Mouse (Mus musculus) regulatory T cell (primary cell): ENCODE results near the gene Vcam1.

Experiments used
- in situ Hi-C: fragments of 300-600 bp; cut with MboI, MseI; formaldehyde crosslinking; loops from one replicate; pipeline ENCODE4 v1.15.1; 2025; ENCODE audit warnings: high pct_unique_total_duplicates

Gene Vcam1

DNA sequence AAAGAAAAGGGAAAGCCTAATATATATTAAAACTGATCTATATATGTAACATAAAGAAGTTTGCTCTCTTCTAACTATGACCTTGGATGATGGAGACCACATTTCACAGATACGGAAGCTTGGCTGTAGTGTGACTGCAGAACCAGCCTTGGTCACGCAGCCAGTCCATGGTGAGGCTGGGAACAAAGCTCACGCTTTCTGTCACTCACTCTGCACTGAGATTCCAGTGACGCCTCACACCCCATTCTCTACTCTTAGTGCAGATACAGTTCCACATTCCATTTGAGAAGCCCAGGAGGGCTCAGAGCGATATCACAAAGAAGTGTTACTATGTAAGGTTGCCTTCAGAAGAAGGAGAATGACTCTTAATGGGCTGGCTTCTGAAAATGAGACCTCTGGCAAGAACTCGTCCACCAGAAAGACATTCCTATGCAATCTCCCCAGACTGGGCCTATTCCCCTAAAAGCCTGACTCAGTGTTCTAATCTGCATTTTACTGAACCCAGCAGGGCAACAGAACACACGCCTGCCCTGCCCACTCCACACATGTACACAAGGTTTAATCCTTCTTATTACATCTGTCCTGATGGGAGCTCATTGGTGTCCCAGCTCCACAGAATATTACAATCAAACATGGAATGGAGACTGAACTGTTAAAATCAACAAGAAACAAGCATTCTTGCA lies 2.8 kb downstream of the Vcam1 start:
- in situ Hi-C loops, result no loop called here

DNA sequence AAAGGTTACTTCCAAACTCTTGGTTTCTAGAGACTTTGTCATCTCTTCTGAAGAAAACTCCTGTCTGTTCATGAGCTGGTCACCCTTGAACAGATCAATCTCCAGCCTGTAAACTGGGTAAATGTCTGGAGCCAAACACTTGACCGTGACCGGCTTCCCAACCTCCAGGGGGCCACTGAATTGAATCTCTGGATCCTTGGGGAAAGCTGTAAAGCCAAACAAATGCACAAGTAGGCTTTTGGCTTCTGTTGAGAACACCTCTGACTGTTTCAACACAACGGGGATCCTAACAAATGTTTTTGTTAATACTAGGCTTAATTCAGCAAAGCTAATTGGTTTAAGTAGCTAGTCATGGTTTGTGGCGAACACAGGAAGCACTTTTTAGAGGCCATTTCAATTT lies 3.4 kb downstream of the Vcam1 start:
- in situ Hi-C loops, result no loop called here

DNA sequence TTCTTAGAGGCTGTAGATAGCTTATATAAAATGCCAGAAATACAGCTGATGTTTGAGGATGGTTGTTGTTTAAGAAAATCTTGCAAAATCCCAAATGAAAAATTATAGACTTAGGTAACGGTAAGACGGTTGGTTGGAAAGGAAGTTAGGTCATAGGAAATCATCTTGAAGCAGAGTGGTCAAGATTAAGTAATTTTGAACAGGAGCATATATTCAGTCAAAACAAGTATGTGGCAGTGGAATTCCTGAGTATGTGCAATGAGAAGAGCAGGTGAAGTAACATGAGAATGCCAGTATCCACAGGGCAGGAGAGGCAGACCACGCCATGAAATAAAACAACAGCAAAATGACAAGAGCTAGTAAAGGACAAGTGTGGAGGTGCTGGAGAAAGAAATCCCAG lies 5.7 kb downstream of the Vcam1 start:
- in situ Hi-C loops, result no loop called here

DNA sequence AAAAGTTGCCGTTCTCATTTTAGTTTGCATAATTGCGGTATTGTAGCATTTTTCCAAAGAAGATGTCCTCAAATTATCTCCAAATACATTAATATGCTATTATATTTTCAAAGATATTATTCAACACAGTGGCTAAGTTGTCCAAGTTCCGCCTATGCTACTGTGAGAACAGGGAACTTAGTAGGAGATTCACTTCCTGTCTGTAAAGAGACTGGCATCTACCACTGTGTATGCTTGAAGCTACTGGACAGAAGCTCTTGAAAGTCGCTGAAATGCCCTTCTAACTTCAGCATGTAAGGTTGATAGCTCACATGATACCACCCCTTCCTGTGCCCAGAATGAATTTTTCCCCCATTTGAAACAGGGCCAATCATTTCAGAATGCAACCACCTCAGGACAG lies 6.8 kb downstream of the Vcam1 start:
- in situ Hi-C loops, result no loop called here

DNA sequence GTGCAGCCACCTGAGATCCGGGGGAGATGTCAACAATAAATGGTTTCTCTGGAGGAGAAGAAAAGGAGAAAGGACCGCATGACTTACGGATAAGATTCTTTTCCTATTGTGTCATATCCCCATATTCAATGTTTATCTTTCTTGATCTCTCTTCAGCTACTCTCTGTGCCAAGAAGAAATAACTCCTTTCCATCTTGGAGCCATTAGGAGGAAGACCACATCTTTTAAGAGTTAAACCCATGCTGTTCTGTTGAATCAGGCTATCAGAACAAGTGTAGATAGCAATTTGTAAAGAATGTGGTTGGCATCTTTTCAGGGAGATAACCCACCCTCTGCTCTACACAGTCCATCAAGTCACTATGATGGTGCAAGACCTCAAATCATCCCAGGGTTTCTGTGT lies 8.5 kb downstream of the Vcam1 start:
- in situ Hi-C loops, result no loop called here

DNA sequence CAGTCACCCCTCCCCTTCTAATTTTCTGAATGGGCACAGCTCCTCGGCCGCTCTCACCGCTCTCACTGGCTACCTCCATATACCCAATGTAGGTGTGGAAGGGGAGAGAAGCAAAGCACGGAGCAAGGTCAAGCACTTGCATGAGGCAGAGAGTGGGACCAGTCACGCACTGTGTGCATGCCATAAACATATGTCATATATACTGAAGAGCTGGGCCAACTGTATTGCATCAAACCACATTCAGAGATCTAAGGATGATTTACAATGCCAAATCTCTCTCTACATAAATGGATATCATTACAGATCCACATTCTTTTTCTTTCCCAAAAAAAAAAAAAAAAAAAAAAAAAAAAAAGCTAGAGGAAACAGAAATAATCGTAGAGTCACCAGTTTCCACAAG lies 9.1 kb downstream of the Vcam1 start:
- in situ Hi-C loops, result no loop called here

DNA sequence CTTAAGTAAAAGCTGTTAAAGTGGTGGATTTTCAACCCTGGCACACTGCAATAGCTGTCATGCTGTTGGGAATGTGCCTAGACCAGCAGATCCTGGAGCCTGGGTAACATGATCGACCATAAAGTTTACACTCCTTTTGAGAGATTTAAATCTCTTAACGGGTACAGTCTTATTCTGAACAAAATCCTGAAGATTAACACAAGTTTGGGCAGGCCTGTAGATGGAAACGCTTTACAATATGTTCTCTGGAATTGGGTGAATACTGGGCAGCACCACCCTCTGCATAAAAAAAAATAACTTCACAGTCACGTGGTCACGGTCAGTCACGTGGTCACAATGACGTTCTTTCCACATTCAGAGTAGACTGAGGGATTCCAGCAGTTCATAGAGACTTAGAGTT lies 10.3 kb downstream of the Vcam1 start:
- in situ Hi-C loops, result no loop called here

DNA sequence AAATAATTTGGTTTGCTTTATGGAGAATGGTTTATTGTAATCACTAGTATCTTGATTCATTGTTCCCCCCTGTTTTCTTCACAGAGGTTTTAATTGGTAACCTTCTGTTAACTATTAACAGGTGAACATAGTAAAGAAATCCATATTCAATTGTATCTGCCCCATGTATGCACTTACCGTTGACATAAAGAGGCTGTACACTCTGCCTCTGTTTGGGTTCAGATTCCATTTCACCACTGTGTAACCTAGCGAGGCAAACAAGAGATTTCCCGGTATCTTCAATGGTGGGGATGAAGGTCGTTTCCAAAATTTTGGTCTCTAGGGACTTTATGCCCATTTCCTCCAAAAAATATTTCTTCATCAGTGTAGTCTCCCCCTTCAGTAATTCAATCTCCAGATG lies 12.4 kb downstream of the Vcam1 start:
- in situ Hi-C loops, result no loop called here

DNA sequence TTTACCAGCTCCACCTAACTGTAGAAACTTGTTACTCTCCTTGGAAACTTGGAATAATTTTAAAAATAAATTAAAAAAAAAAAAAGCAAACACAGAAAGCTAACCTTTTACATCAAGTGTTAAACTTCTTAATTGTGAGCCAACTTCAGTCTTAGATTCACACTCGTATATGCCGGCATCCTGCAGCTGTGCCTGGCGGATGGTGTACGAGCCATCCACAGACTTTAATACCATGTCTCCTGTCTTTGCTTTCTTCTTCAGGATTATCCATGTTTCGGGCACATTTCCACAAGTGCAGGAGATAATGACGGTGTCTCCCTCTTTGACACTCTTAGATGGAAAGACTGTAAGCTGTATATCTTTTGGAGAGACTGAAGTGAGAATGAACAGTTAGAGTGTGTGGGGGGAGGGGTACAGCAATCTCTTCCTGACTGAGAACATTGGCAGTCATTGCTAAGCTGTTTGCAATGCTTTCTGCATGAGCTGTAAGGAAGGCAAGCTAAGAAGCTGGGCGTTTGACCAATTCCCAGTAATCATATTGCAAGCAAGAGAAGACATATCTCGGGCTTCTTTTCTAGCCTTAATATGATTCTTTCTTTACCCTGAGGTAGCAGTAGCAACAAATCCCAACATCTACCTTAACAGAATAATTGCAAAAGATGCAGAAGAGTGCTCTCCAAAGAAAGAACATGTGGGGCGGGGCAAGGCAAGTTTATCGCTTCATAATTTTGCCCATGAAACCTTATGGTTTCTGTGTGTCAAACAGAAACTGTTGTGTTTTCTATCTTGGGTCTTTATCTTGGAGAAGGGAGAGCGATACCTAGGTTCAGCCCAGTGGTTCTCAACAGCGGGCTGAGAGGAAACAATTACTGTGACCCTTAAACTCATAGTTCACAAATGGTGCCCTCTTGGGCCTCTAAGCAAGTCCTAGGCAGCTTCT lies 15.0 kb downstream of the Vcam1 start:
- in situ Hi-C loops, result no loop called here

DNA sequence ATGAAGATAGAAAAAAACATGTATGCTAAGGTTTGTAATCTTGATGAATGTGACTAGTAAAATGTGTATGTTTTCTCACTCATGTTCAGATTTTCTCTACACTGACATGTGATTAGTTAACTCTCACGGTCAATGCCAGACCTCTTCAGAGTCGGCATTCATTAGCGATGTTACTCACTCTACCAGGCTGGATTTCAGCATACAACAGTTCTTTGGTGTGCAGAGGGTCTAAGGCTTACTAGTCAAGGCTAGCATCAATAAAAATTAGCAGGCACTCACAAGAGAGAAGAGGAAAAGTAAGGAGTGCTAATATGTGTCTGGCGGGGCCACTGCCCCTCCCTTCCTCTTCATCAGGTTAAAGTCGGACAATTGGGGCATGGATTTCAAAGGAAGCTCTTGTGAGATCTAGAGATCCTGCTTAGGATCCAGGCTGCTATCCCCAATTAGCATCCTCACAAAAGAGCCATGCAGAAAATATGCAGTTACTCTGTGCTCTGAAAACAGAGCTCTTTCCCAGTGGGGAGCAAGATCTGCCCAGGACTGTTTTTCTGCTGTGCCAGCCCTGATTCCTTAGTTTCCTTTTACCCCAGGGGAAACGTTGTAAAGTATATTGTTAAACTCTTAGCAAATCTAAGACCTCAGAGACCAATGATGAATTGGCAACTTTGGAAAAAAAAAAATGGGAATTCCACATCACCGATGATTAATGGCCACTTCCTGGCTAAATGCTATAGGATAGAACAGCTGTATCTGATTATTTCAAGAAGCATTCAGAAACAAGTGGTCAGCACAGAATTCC lies 15.8 kb downstream of the Vcam1 start:
- in situ Hi-C loops, result no loop called here

DNA sequence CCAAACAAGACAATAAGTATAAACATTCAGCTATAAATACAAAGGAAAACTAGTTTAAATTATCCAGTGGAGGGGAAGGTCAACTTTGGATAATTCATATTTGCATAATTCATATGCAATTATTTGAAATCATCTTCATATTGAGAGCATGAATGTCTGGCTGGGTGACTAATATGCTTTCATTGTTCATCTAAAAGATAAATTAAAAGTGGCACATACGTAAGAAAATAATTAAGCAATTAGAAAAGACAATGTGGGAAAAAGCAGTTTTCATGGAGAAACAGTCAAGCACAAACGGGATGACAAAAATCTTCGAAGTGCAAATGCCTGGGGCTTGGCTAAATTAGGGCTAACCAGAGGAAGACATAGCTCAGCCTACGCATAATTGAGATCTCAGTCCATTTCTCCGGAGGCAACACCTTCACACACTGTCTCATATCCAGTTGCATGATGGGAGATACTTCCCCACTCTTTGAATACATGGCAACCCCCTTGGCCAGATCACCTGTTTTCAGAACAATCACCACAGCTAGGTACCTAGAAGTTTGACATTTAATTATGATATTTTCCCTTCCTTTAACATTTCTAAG lies 16.6 kb downstream of the Vcam1 start:
- in situ Hi-C loops, result no loop called here

DNA sequence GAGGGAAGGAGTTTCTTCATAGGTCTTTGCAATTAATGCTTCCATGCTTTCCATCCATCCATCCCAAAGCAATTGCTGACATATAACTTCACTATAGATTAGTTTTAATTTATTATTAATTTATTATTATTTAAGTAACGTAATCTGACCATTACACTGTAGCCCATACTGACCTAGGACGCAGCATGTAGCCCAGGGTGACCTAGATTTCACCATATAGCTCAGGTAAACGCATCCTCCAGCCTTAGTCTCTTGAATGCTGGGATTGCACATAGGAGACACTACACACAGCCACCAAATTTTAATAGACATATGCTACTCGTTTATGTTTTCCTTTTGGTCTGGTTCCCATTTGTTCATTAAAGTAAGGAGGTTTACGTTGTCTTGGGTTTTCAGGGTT lies 23.8 kb downstream of the Vcam1 start:
- in situ Hi-C loops, result no loop called here

DNA sequence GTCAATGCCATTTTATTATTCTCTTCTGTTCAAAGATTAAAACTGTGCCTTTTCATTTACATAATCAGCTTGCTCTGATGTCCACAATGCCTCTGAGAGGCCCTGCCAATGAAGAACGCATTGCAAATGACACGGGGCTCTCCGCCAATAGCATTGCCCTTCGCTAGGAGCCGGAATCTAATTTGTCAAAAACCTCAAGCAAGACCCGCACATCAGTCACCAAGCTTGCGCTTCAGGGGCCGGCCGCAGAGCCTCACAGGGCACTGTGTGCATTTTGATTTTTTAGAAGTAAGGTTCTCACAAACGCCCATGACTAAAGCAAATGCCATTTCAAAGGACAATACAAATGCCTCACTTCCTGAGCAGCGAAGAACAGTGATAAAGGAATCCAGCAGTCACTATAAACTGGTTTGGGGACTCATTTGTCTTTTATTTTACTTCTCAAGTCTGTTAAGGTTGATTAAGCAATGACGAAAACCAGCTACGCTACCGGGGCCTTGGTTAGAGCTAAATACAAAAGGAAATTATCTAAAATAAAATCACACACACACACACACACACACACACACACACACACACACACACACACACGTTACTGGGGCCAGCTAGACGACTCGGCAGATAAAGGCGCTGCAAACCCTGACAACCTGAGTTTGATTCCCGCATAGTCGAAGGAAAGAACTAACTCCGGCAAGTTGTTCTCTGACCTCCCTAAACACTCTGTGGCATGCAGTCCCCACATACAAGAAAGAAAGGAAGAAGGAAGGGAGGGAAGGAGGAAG lies 24.4 kb downstream of the Vcam1 start:
- in situ Hi-C loops, result no loop called here

DNA sequence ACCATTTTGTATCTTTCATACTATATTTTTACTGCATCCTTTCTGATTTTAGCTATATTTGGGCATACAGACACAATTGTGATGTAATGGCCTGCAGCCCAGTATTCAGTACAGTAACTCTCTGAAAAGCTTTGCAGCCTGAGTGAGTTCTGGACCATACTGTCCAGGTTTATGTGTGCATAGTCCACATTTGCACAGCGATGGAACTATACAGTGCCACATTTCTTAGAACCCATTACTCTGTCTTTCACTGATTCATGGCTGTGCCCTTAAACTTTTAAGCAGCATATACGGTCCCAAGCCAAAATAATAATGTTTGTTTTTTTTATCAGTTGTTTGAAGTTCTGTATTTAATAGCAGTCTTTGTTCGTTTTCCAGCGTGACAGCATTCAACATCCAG lies 25.2 kb downstream of the Vcam1 start:
- in situ Hi-C loops, result no loop called here

DNA sequence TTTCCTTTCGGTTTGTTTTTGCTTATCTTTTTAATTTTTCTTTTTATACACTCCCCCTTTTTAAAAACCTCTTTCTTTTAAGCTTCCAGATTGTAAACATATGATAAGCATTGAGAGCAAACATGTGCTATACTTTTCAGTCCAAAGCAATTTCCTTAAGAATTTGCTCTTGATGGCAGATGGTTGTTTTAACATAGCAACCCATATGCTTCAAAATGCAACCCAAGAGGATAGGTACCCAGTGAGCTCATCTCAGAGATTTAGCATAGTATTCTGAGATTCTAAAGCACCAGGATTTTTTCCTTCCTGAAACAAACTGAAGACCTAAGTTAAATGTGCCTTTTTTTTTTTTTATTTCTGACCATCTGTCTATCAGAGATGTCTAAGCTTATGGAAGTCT lies 28.6 kb downstream of the Vcam1 start:
- in situ Hi-C loops, result no loop called here

DNA sequence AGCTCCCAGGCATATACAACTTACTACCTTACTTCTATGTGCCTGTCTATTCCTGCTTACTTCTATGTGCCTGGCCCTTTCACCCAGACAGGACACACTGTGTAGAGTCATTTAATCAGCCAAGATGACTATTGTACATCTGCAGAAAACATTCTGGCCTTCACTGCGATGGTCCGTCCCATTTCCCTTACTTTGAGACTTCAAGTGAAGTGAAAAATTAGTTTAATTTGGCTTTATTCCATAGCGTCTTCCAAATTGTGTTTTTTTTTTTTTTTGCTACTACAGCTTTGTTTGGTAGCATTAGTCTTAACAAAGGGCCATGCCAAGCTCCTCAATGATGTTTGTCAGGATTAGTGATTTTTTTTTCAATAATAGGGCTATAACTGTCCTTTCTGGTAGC lies 33.6 kb downstream of the Vcam1 start:
- in situ Hi-C loops, result no loop called here

DNA sequence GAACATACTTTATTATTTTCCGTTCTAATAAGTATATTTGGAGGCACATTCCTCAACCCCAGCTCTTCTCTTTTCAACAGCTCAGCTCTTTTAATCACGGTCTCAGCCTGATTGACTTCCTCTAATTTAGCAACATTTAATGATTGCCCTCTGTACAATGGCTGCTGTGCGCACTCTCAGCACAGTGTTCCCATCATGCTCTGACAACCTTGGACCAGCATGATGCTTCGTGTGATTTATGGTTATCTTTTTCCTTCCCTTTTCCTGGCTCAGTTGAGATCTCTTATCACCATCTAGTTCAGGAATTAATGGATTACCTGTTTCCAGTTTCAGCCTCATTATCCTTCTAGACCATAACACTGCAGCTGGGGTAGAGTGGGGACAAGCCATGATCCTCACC lies 34.2 kb downstream of the Vcam1 start:
- in situ Hi-C loops, result no loop called here

DNA sequence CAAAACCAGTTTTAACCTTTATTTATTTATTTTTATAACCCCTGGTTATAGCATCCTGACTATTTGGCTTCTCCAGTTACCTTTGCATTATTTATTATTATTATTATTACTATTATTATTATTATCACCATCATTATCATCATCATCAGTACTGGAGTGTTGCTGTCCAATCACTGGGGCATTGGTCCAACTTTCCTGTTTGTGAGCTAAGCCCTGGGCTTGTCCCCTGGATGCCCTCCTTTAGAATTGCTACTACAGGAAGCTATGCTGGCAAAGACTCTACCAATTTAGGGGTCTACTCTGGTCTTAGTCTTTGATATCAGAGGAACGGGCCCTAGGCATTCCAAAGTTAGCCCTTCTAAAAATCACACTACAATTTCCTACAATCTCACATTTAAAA lies 34.6 kb downstream of the Vcam1 start:
- in situ Hi-C loops, result no loop called here

DNA sequence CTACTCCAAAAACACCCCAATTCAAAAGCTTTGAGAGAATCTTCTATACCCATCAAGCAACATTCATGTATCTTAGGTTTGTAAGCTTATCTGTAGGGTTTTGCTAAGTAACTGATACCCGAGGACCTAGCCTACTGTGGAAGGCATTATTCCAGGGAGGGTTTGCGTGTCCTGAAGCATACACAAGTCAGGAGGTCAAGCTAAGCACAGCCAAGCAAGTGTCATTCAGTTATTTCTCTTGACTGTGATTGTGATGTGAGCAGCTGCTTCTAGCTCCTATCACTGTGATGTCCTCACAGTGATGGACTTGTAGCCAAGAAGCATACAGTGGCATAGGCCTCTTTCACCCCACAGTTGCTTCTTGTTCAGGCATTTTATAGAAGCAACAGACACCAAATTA lies 35.2 kb downstream of the Vcam1 start:
- in situ Hi-C loops, result no loop called here

DNA sequence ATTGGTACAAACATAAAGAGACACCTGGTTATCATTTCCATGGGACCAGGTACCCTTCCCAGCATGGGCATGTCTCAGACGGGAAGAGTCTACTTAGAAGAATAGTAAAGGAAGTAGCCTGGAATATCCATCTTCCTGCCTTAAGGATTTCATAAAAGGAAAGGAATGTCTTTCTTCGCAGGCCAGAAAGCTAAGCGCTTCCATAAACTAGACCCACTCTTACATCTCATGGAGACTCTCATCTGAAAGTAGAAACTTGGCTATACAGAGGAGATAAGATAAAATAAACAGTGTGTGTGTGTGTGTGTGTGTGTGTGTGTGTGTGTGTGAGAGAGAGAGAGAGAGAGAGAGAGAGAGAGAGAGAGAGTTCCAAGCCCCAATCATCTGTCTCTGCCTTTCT lies 36.9 kb downstream of the Vcam1 start:
- in situ Hi-C loops, result no loop called here

DNA sequence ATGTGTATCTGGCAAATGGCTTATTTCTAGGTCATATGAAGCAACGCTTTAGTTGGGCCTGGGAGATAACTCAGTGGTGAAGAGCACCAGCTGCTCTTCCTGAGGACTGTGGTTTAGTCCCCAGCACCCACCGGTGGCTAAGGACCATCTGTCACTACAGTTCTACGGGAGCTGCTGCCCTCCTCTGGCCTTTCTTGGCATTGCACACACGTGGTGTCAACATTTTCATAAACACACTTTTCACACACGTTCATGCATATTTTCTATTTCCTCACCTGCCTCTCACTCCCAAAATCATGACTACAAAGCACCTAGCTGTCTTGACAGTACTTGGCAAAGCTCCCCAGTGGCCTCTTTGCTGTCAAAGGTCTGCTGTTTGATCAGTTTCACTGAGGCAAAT lies 37.8 kb downstream of the Vcam1 start:
- in situ Hi-C loops, result no loop called here
